Mouse (Mus musculus): ENCODE results near the gene Klf16.

- TF ChIP-seq CTCF (IDR thresholded peaks at IDR 0.05; ENCODE audit: control insufficient read depth, insufficient read depth, insufficient replicate concordance, low read depth, low read length) = no peak
- no peak for TF ChIP-seq POLR2A (IDR thresholded peaks at IDR 0.05; ENCODE audit: control insufficient read depth, low read depth, low read length)
These were observed 43.9 kb upstream of the Klf16 start for GRCm38 (mm10) chr10:80620796-80621689.

Measured in testis, adult 2 months (tissue).